Mouse (Mus musculus) forebrain, embryonic 16.5 days (tissue): ENCODE data around the gene Ldb2. TPM values are rescaled to one million over a fixed set of nuclear protein-coding genes. Genes with fewer than 3 reads are reported as not detected.

ENCODE experiments used
- ATAC-seq: fragments of 200-750 bp; cut with Nextera tagmentation; 2 replicates; pipeline ENCODE4 v1.8.0; 2017; ENCODE audit warnings: mild to moderate bottlenecking, moderate library complexity
- H3K27ac ChIP-seq: fragments of 300-500 bp; sonication (generic); 2 replicates; pipeline ENCODE4 v1.5.1; 2014; ENCODE audit warnings: low read length, control low read depth
- H3K27me3 ChIP-seq: fragments of 300-500 bp; sonication (generic); replicated peaks from 2 replicates; pipeline ENCODE4 v1.6.1; 2014; ENCODE audit warnings: low read length; ENCODE audit not compliant: control insufficient read depth, insufficient read depth
- H3K36me3 ChIP-seq: fragments of 300-500 bp; sonication (generic); 2 replicates; pipeline ENCODE4 v1.6.1; 2014; ENCODE audit not compliant: control insufficient read depth, insufficient read depth
- H3K4me1 ChIP-seq: fragments of 300-500 bp; sonication (generic); replicated peaks from 2 replicates; pipeline ENCODE4 v1.6.1; 2014; ENCODE audit warnings: low read length; ENCODE audit not compliant: control insufficient read depth, insufficient read depth
- H3K4me2 ChIP-seq: fragments of 300-500 bp; sonication (generic); 2 replicates; pipeline ENCODE4 v1.6.1; 2014; ENCODE audit warnings: mild to moderate bottlenecking, low read length, control low read depth
- H3K4me3 ChIP-seq: fragments of 300-500 bp; sonication (generic); replicated peaks from 2 replicates; pipeline ENCODE4 v1.5.1; 2014; ENCODE audit warnings: mild to moderate bottlenecking, low read length, control low read depth
- H3K9ac ChIP-seq: fragments of 300-500 bp; sonication (generic); replicated peaks from 2 replicates; pipeline ENCODE4 v1.6.1; 2014; ENCODE audit warnings: low read depth, low read length, control low read depth
- H3K9me3 ChIP-seq: fragments of 300-500 bp; sonication (generic); 2 replicates; pipeline ENCODE4 v1.6.1; 2016; ENCODE audit warnings: low read length; ENCODE audit not compliant: control insufficient read depth
- WGBS: fragments of 180-500 bp; shearing (Covaris S2); extraction: QIAGEN DNeasy Blood & Tissue Kit; methylation state at CpG from one replicate; pipeline ENCODE4 v1.1.7; 2014; 5-methylcytosine and 5-hydroxymethylcytosine counted together
- polyA plus RNA-seq: library from polyadenylated mRNA; unstranded; fragments of >200 nt; fragmentation: Nextera tagmentation; extraction: Ambion mirVana; gene quantifications from 2 replicates; pipeline ENCODE4 v1.2.1, GENCODE M21; 2015

The Ldb2 gene
- polyA plus RNA-seq, 1 experiment from 2014 or later = 86.5 TPM

- no peak overlapping the region for H3K4me3 ChIP-seq
- H3K27me3 ChIP-seq = no peaks in the 10 kb centered on the region
- H3K9ac ChIP-seq = no peak overlapping the region
- H3K9me3 ChIP-seq = no peaks in the 10 kb centered on the region
- H3K4me2 ChIP-seq = no peak overlapping the region
- H3K4me1 ChIP-seq = no peaks in the 10 kb centered on the region
- no peak for ATAC-seq
- no peaks in the 10 kb centered on the region for H3K36me3 ChIP-seq
- WGBS = 91% methylated on average over 8 of the region's 8 CpGs
- no peak overlapping the region for H3K27ac ChIP-seq
Measured at GRCm38 (mm10) chr5:44552121-44552520, 247.4 kb downstream of the Ldb2 start.

- ATAC-seq = no peak
- H3K9me3 ChIP-seq = no peaks in the 10 kb centered on the region
- no peak overlapping the region for H3K27ac ChIP-seq
- no peaks in the 10 kb centered on the region for H3K36me3 ChIP-seq
- no peaks in the 10 kb centered on the region for H3K4me1 ChIP-seq
- no peak overlapping the region for H3K4me2 ChIP-seq
- H3K27me3 ChIP-seq = no peaks in the 10 kb centered on the region
- no peak overlapping the region for H3K4me3 ChIP-seq
- no peak overlapping the region for H3K9ac ChIP-seq
- 45% methylated on average over 11 of the region's 11 CpGs for WGBS
Measured at GRCm38 (mm10) chr5:44548468-44548867, 251.0 kb downstream of the Ldb2 start.

- ATAC-seq = no peak
- Histone ChIP-seq H3K36me3 (no peaks in the 10 kb centered on the region), H3K4me1 (peaks cover 12% of the 10 kb centered on the region), H3K9ac (no peak overlapping the region), H3K9me3 (no peaks in the 10 kb centered on the region), H3K27ac (no peak overlapping the region), H3K27me3 (no peaks in the 10 kb centered on the region), H3K4me2 (no peak overlapping the region), H3K4me3 (no peak overlapping the region)
- WGBS = 92% methylated on average over 2 of the region's 2 CpGs
Measured at GRCm38 (mm10) chr5:44543472-44544132, 255.9 kb downstream of the Ldb2 start.

- Histone ChIP-seq H3K4me2 (no peak overlapping the region), H3K9me3 (no peaks in the 10 kb centered on the region), H3K9ac (no peak overlapping the region), H3K4me3 (no peak overlapping the region), H3K27ac (no peak overlapping the region), H3K27me3 (no peaks in the 10 kb centered on the region), H3K4me1 (peaks cover 20% of the 10 kb centered on the region), H3K36me3 (no peaks in the 10 kb centered on the region)
- ATAC-seq = no peak
- 90% methylated on average over 9 of the region's 9 CpGs for WGBS
Measured at GRCm38 (mm10) chr5:44541748-44542147, 257.7 kb downstream of the Ldb2 start.

GRCm38 (mm10) chr5:44538687-44539086, 260.8 kb downstream of the Ldb2 start:
- H3K9ac ChIP-seq = no peak overlapping the region
- H3K9me3 ChIP-seq = no peaks in the 10 kb centered on the region
- no peaks in the 10 kb centered on the region for H3K36me3 ChIP-seq
- no peak overlapping the region for H3K27ac ChIP-seq
- 8% methylated on average over 2 of the region's 2 CpGs for WGBS
- H3K27me3 ChIP-seq = no peaks in the 10 kb centered on the region
- peaks cover 23% of the 10 kb centered on the region for H3K4me1 ChIP-seq
- ATAC-seq = no peak
- H3K4me2 ChIP-seq = no peak overlapping the region
- H3K4me3 ChIP-seq = no peak overlapping the region

DNA sequence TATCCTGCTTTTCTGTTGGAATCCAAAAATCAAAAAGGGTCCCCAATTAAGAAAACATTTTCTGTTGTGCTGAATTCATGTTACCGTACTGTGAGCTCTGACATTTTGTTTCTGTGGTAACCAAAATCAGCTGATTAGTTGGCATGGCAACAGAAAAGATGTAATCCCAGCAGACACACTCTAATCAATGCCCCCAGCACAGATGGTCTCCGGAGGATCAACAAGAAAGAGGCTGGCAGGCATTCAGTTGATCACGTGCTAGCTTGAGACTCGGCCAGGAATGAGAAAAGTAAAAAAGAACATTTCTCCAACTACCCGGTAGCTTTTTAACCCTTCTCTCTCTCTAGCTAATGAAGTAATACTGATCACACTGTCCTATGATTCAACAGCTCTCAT, 261.5 kb downstream of the Ldb2 start:
- peaks cover 23% of the 10 kb centered on the region for H3K4me1 ChIP-seq
- H3K27ac ChIP-seq = no peak overlapping the region
- H3K9ac ChIP-seq = no peak overlapping the region
- ATAC-seq = peak; percentile 96
- H3K27me3 ChIP-seq = no peaks in the 10 kb centered on the region
- H3K4me2 ChIP-seq = no peak overlapping the region
- H3K36me3 ChIP-seq = no peaks in the 10 kb centered on the region
- H3K4me3 ChIP-seq = no peak overlapping the region
- H3K9me3 ChIP-seq = no peaks in the 10 kb centered on the region
- 2% methylated on average over 5 of the region's 5 CpGs for WGBS

GRCm38 (mm10) chr5:44537316-44537999, 262.0 kb downstream of the Ldb2 start:
- no peak overlapping the region for H3K9ac ChIP-seq
- H3K4me3 ChIP-seq = no peak overlapping the region
- H3K36me3 ChIP-seq = no peaks in the 10 kb centered on the region
- peak; percentile 50 for ATAC-seq
- H3K4me1 ChIP-seq = peaks cover 23% of the 10 kb centered on the region
- whole genome bisulfite sequencing = 41% methylated on average over 5 of the region's 5 CpGs
- no peaks in the 10 kb centered on the region for H3K9me3 ChIP-seq
- H3K27me3 ChIP-seq = no peaks in the 10 kb centered on the region
- peak overlapping the region; percentile 62 for H3K27ac ChIP-seq
- H3K4me2 ChIP-seq = no peak overlapping the region

- 62% methylated on average over 3 of the region's 3 CpGs for WGBS
- peak overlapping the region; percentile 51 for H3K27ac ChIP-seq
- ATAC-seq = no peak; the same call in 1 of the 2 replicates
Measured at GRCm38 (mm10) chr5:44529466-44529865, 270.0 kb downstream of the Ldb2 start.

DNA sequence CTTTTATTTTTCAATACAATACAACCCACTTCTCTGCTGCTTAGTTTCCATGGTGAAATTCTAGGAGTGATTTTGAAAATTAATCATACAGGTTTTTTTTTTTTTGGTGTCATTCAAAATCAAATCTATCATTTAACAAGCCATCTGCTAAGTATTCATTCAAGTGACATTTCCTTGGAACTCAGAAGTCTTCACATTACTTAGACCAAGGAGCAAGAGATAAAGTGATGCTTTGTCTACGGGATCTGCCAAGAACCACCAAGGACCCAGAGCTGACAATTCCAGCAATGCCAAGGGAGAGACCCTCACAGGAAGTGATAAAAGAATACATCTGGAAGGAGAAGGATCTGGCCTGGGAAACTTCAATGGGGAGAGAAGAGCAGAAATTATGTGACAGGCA, 270.5 kb downstream of the Ldb2 start:
- WGBS = 39% methylated on average over 1 of the region's 1 CpGs
- peak; percentile 69 for ATAC-seq
- Histone ChIP-seq H3K36me3 (no peaks in the 10 kb centered on the region), H3K4me1 (peaks cover 5% of the 10 kb centered on the region), H3K27me3 (no peaks in the 10 kb centered on the region), H3K9me3 (no peaks in the 10 kb centered on the region), H3K27ac (peak overlapping the region; percentile 51), H3K4me3 (no peak overlapping the region), H3K9ac (no peak overlapping the region), H3K4me2 (no peak overlapping the region)

More at GRCm38 (mm10) chr5:44529466-44529865, 270.0 kb downstream of the Ldb2 start:
- no peaks in the 10 kb centered on the region for H3K27me3 ChIP-seq
- no peak overlapping the region for H3K4me3 ChIP-seq
- no peaks in the 10 kb centered on the region for H3K9me3 ChIP-seq
- no peaks in the 10 kb centered on the region for H3K36me3 ChIP-seq
- no peak overlapping the region for H3K4me2 ChIP-seq
- no peak overlapping the region for H3K9ac ChIP-seq
- H3K4me1 ChIP-seq = peaks cover 5% of the 10 kb centered on the region
